13 mouse cellular contexts compared by ENCODE assay signal in genomic region chrX:107012615-107013014, GRCm38 (mm10).
"Had no signal": no experiment of that assay in that cellular context is flagged by ENCODE, and none has a peak within 500 bp of the region (broad histone marks: within the 10 kb centered on the region; RNA-seq: fewer than 3 reads in every experiment).

No protein-coding gene starts in this region.

- H3K4me3 ChIP-seq: limb, embryonic 15.5 days; liver, embryonic 12.5 days; midbrain, embryonic 12.5 days; myocyte; neural tube, embryonic 12.5 days had no signal

- H3K4me1 ChIP-seq: limb, embryonic 15.5 days; liver, embryonic 12.5 days; midbrain, embryonic 12.5 days; neural tube, embryonic 12.5 days had no signal

- H3K27ac ChIP-seq: kidney, postnatal 0 days; limb, embryonic 15.5 days; liver, embryonic 12.5 days; midbrain, embryonic 12.5 days; neural tube, embryonic 12.5 days had no signal

- ATAC-seq: intestine, postnatal 0 days; liver, embryonic 12.5 days had no signal

- H3K36me3 ChIP-seq: limb, embryonic 15.5 days; liver, embryonic 12.5 days; midbrain, embryonic 12.5 days; neural tube, embryonic 12.5 days had no signal

- H3K4me2 ChIP-seq: limb, embryonic 15.5 days; liver, embryonic 12.5 days; lung, embryonic 14.5 days; midbrain, embryonic 12.5 days; neural tube, embryonic 12.5 days had no signal

- DNase-seq: kidney, adult 8-10 months; kidney, postnatal 36 days; lung, embryonic 14.5 days; lung, postnatal 14 days; right cerebral cortex, postnatal 14 days; thymus, postnatal 14 days had no signal

- H3K9me3 ChIP-seq: limb, embryonic 15.5 days; liver, embryonic 12.5 days; midbrain, embryonic 12.5 days; neural tube, embryonic 12.5 days had no signal

- H3K27me3 ChIP-seq: limb, embryonic 15.5 days; liver, embryonic 12.5 days; midbrain, embryonic 12.5 days; neural tube, embryonic 12.5 days had no signal

- H3K9ac ChIP-seq: limb, embryonic 15.5 days; liver, embryonic 12.5 days; lung, embryonic 14.5 days; midbrain, embryonic 12.5 days; neural tube, embryonic 12.5 days had no signal
